Mouse (Mus musculus): Measurements from ENCODE around the gene Rassf3. TPM values are rescaled to one million over a fixed set of nuclear protein-coding genes. Genes with fewer than 3 reads are reported as not detected.

The Rassf3 gene
- polyA plus RNA-seq, 1 experiment from 2014 or later: 14.8 TPM

- Histone ChIP-seq H3K27ac (ENCODE audit: low read length) (no peak overlapping the region), H3K4me2 (replicated peaks; ENCODE audit: low read depth, low read length) (no peak overlapping the region), H3K36me3 (ENCODE audit: insufficient read depth, low read length) (no peaks in the 10 kb centered on the region), H3K27me3 (ENCODE audit: insufficient read depth, low read length) (no peaks in the 10 kb centered on the region), H3K4me1 (ENCODE audit: insufficient read depth, low read length) (peaks cover 45% of the 10 kb centered on the region), H3K4me3 (ENCODE audit: low read length) (no peak overlapping the region), H3K9me3 (ENCODE audit: low read length) (no peaks in the 10 kb centered on the region), H3K9ac (replicated peaks; ENCODE audit: low read length) (no peak overlapping the region)
- ATAC-seq (ENCODE audit: low FRiP score, low TSS enrichment): no peak
- WGBS: 87% methylated on average over 13 of the region's 13 CpGs
These were observed 9.1 kb downstream of the Rassf3 start for GRCm38 (mm10) chr10:121467016-121467415.

DNA sequence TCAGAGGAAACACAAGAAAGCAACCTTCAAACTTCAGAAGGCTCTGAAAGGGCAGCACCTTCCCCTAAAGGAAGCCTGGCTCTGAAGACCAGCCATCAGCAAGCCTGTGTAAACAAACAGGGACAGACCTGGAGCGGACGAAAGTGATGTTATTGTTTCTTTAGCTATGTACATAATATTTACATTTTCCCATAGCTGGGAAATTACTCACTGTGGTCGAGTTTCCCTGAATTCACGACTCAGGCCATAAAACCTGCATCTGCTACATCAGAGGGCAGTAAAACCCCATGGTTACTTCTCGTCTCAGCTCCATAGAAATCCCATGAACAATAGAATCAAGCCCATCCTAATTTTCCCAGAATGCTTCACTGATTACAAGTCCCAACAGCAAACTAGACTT, 11.1 kb downstream of the Rassf3 start:
- Histone ChIP-seq H3K9ac (replicated peaks; ENCODE audit: low read length) (no peak overlapping the region), H3K4me3 (ENCODE audit: low read length) (no peak overlapping the region), H3K27ac (ENCODE audit: low read length) (peak overlapping the region; percentile 52; the same call in 1 of the 2 replicates), H3K4me1 (ENCODE audit: insufficient read depth, low read length) (peaks cover 53% of the 10 kb centered on the region), H3K27me3 (ENCODE audit: insufficient read depth, low read length) (no peaks in the 10 kb centered on the region), H3K36me3 (ENCODE audit: insufficient read depth, low read length) (no peaks in the 10 kb centered on the region), H3K4me2 (replicated peaks; ENCODE audit: low read depth, low read length) (no peak overlapping the region), H3K9me3 (ENCODE audit: low read length) (no peaks in the 10 kb centered on the region)
- ATAC-seq (ENCODE audit: low FRiP score, low TSS enrichment): no peak
- WGBS: 19% methylated on average over 5 of the region's 5 CpGs

- peak; percentile 20; the same call in 1 of the 2 replicates for ATAC-seq (ENCODE audit: low FRiP score, low TSS enrichment)
- peaks cover 47% of the 10 kb centered on the region for H3K4me1 ChIP-seq (ENCODE audit: insufficient read depth, low read length)
- 64% methylated on average over 24 of the region's 24 CpGs for WGBS
These were observed 13.8 kb downstream of the Rassf3 start for GRCm38 (mm10) chr10:121462162-121462881.

GRCm38 (mm10) chr10:121461404-121462161, 14.6 kb downstream of the Rassf3 start:
- no peaks in the 10 kb centered on the region for H3K27me3 ChIP-seq (ENCODE audit: insufficient read depth, low read length)
- H3K9ac ChIP-seq (replicated peaks; ENCODE audit: low read length): peak overlapping the region; percentile 63
- peak; percentile 84 for ATAC-seq (ENCODE audit: low FRiP score, low TSS enrichment)
- no peaks in the 10 kb centered on the region for H3K9me3 ChIP-seq (ENCODE audit: low read length)
- H3K4me2 ChIP-seq (replicated peaks; ENCODE audit: low read depth, low read length): peak overlapping the region; percentile 49
- H3K27ac ChIP-seq (ENCODE audit: low read length): peak overlapping the region; percentile 89
- peak overlapping the region; percentile 20 for H3K4me3 ChIP-seq (ENCODE audit: low read length)
- no peaks in the 10 kb centered on the region for H3K36me3 ChIP-seq (ENCODE audit: insufficient read depth, low read length)
- 15% methylated on average over 22 of the region's 22 CpGs for WGBS
- peaks cover 46% of the 10 kb centered on the region for H3K4me1 ChIP-seq (ENCODE audit: insufficient read depth, low read length)

More at GRCm38 (mm10) chr10:121462162-121462881, 13.8 kb downstream of the Rassf3 start:
- H3K27me3 ChIP-seq (ENCODE audit: insufficient read depth, low read length): no peaks in the 10 kb centered on the region
- H3K4me2 ChIP-seq (replicated peaks; ENCODE audit: low read depth, low read length): peak overlapping the region; percentile 49
- no peaks in the 10 kb centered on the region for H3K9me3 ChIP-seq (ENCODE audit: low read length)
- H3K27ac ChIP-seq (ENCODE audit: low read length): peak overlapping the region; percentile 89
- H3K4me3 ChIP-seq (ENCODE audit: low read length): no peak overlapping the region
- 0 out of 2 replicates have a peak overlapping the region, but pooled peaks have one; percentile 63 for H3K9ac ChIP-seq (replicated peaks; ENCODE audit: low read length)
- no peaks in the 10 kb centered on the region for H3K36me3 ChIP-seq (ENCODE audit: insufficient read depth, low read length)

DNA sequence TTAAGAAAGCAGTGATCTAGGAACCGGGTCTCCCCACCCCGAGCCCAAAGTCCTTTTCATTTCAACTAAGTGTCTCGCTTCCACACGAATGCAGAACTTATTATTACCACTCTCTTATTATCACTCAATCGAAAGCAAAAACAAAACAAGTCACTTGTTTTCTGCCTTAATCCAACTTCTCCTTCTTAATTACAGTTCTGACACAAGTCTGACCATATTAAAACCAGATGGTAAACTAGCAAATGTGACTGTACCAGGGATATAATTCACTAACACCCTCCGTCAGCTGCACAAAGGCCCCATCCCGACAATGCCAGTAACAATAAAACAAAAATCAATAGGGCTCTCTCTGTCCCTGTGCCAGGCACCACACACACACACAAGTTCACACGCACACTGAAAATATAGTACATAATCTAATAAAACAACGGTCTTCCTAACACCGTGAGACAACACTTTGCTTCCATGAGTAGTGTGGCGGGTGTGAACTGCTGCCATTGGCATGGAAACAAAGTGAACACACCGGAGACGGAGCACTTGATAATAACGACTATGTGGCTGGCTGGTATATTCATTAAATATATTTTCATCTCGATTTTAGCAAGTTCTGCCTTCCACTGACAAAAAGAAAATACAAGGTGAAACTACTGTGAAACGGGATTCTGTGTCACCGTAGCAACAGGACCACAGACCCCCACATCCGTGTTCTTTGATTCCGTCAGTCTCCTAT, 16.9 kb downstream of the Rassf3 start:
- Histone ChIP-seq H3K4me3 (ENCODE audit: low read length) (no peak overlapping the region), H3K9ac (replicated peaks; ENCODE audit: low read length) (0 out of 2 replicates have a peak overlapping the region, but pooled peaks have one; percentile 6), H3K27ac (ENCODE audit: low read length) (no peak overlapping the region; the same call in 1 of the 2 replicates), H3K9me3 (ENCODE audit: low read length) (no peaks in the 10 kb centered on the region), H3K27me3 (ENCODE audit: insufficient read depth, low read length) (no peaks in the 10 kb centered on the region), H3K4me1 (ENCODE audit: insufficient read depth, low read length) (peaks cover 48% of the 10 kb centered on the region), H3K36me3 (ENCODE audit: insufficient read depth, low read length) (no peaks in the 10 kb centered on the region), H3K4me2 (replicated peaks; ENCODE audit: low read depth, low read length) (no peak overlapping the region)
- WGBS: 76% methylated on average over 19 of the region's 19 CpGs
- no peak for ATAC-seq (ENCODE audit: low FRiP score, low TSS enrichment)

GRCm38 (mm10) chr10:121458408-121458807, 17.7 kb downstream of the Rassf3 start:
- H3K4me1 ChIP-seq (ENCODE audit: insufficient read depth, low read length): peaks cover 48% of the 10 kb centered on the region
- no peak overlapping the region for H3K9ac ChIP-seq (replicated peaks; ENCODE audit: low read length)
- no peak for ATAC-seq (ENCODE audit: low FRiP score, low TSS enrichment)
- no peaks in the 10 kb centered on the region for H3K9me3 ChIP-seq (ENCODE audit: low read length)
- H3K27me3 ChIP-seq (ENCODE audit: insufficient read depth, low read length): no peaks in the 10 kb centered on the region
- WGBS: 80% methylated on average over 9 of the region's 9 CpGs
- H3K4me3 ChIP-seq (ENCODE audit: low read length): no peak overlapping the region
- no peaks in the 10 kb centered on the region for H3K36me3 ChIP-seq (ENCODE audit: insufficient read depth, low read length)
- no peak overlapping the region for H3K27ac ChIP-seq (ENCODE audit: low read length)
- no peak overlapping the region for H3K4me2 ChIP-seq (replicated peaks; ENCODE audit: low read depth, low read length)

DNA sequence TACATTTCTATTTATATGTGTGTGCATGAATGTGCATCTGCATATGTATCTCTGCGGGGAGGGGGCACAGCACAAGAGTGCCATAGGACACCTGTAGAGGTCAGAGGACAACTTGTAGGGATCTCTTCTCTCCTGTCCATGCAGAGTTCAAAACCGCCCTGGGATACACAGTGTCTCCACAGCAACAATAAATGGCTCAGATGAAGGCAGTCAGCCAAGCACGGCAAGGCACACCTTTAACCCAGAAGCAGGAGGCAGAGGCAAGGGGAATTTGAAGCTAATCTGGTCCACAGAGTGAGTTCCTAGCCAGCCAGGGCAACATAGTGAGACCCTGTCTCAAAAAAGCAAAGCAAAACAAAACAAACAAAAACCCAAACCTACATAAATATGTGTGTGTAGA, 18.8 kb downstream of the Rassf3 start:
- Histone ChIP-seq H3K36me3 (ENCODE audit: insufficient read depth, low read length) (no peaks in the 10 kb centered on the region), H3K27me3 (ENCODE audit: insufficient read depth, low read length) (no peaks in the 10 kb centered on the region), H3K4me1 (ENCODE audit: insufficient read depth, low read length) (peaks cover 44% of the 10 kb centered on the region), H3K4me3 (ENCODE audit: low read length) (no peak overlapping the region), H3K9ac (replicated peaks; ENCODE audit: low read length) (no peak overlapping the region), H3K27ac (ENCODE audit: low read length) (no peak overlapping the region), H3K9me3 (ENCODE audit: low read length) (no peaks in the 10 kb centered on the region), H3K4me2 (replicated peaks; ENCODE audit: low read depth, low read length) (no peak overlapping the region)
- 0 out of 2 replicates have a peak, but pooled peaks have one; percentile 27 for ATAC-seq (ENCODE audit: low FRiP score, low TSS enrichment)
- WGBS: 59% methylated on average over 3 of the region's 3 CpGs

DNA sequence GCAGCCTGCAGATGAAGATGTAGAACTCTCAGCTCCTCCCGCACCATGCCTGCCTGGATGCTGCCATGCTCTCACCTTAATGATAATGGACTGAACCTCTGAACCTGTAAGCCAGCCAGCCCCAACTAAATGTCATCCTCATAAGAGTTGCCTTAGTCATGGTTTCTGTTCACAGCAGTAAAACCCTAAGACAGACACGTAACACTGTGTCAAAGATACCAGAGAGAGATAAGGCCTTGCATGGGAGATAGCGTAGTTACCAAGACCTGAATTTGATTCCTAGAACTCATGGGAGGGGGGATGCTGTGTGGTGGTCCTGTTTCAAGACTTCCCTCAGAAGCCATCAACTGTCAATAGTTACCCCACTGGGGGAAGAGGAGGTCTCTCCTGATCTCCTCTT, 20.6 kb downstream of the Rassf3 start:
- Histone ChIP-seq H3K27ac (ENCODE audit: low read length) (no peak overlapping the region), H3K27me3 (ENCODE audit: insufficient read depth, low read length) (no peaks in the 10 kb centered on the region), H3K4me2 (replicated peaks; ENCODE audit: low read depth, low read length) (no peak overlapping the region), H3K9ac (replicated peaks; ENCODE audit: low read length) (no peak overlapping the region), H3K4me1 (ENCODE audit: insufficient read depth, low read length) (peaks cover 29% of the 10 kb centered on the region), H3K36me3 (ENCODE audit: insufficient read depth, low read length) (no peaks in the 10 kb centered on the region), H3K9me3 (ENCODE audit: low read length) (no peaks in the 10 kb centered on the region), H3K4me3 (ENCODE audit: low read length) (no peak overlapping the region)
- 90% methylated on average over 3 of the region's 3 CpGs for WGBS
- no peak for ATAC-seq (ENCODE audit: low FRiP score, low TSS enrichment)

DNA sequence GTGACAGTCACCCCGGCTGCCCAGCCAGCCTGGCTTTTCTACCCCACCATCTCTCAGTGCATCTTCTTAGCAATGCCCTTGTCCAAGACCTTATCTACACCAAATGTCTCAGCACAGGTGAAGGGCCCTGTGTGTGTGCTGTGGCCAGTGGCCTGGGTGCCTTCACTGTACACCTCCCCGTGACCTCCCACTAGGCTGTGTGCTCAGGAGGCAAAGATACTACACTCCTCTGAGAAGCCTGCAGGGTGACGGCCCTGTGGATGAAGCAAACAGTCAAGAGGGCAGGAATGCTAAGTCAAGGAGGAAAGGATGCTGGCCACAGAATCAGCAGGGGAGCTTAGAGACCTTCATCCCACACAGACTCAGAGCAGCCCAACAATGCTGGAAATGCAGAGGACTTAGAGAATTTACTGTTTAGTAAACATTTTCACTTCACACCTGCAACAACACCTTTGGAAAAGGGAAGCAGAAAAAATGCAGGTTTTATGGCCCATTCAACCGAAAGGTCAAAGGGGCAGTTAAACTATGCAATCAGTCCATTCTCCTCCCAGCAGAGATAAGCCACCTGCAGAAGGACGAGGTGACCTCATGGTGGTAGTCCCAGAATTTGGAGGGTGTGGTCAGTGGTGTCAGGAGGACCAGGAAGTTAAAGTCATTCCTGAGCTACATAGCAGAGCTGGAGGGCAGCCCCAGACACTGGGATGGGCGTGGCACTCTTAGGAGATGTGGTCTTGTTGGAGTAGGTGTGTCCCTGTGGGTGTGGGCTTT, 21.3 kb downstream of the Rassf3 start:
- peaks cover 28% of the 10 kb centered on the region for H3K4me1 ChIP-seq (ENCODE audit: insufficient read depth, low read length)
- ATAC-seq (ENCODE audit: low FRiP score, low TSS enrichment): 0 out of 2 replicates have a peak, but pooled peaks have one; percentile 50
- H3K27ac ChIP-seq (ENCODE audit: low read length): no peak overlapping the region
- H3K9me3 ChIP-seq (ENCODE audit: low read length): no peaks in the 10 kb centered on the region
- no peak overlapping the region for H3K4me3 ChIP-seq (ENCODE audit: low read length)
- H3K4me2 ChIP-seq (replicated peaks; ENCODE audit: low read depth, low read length): no peak overlapping the region
- no peaks in the 10 kb centered on the region for H3K27me3 ChIP-seq (ENCODE audit: insufficient read depth, low read length)
- no peak overlapping the region for H3K9ac ChIP-seq (replicated peaks; ENCODE audit: low read length)
- WGBS: 43% methylated on average over 6 of the region's 6 CpGs
- no peaks in the 10 kb centered on the region for H3K36me3 ChIP-seq (ENCODE audit: insufficient read depth, low read length)
